Mouse (Mus musculus) splenic B cell, adult 2 months (primary cell): ENCODE results near the gene Sipa1l3.
A peak's percentile ranks its signal among the peaks of the same experiment; 100 is the strongest.

Source experiments
- DNase-seq: peaks from one replicate; pipeline ENCODE4 v3.0.0-alpha.2; 2011; ENCODE audit warnings: low read depth, low spot score
- H3K27me3 ChIP-seq: 2 replicates; pipeline ENCODE4 v1.6.1; 2012; ENCODE audit warnings: mild to moderate bottlenecking, low read length, moderate library complexity, mixed read lengths; ENCODE audit not compliant: control insufficient read depth, poor library complexity, insufficient read depth, severe bottlenecking
- H3K36me3 ChIP-seq: 2 replicates; pipeline ENCODE4 v1.6.1; 2012; ENCODE audit warnings: mild to moderate bottlenecking, low read length, moderate library complexity, mixed read lengths; ENCODE audit not compliant: control insufficient read depth, poor library complexity, insufficient read depth, severe bottlenecking

Sipa1l3 gene

GRCm38 (mm10) chr7:29518421-29519210 is at the start of gene Sipa1l3:
Sipa1l3 (minus strand) TSS chr7:29518641.
- peak; percentile 95 for DNase-seq
- H3K27me3 ChIP-seq = no peaks in the 10 kb centered on the region
- H3K36me3 ChIP-seq = no peaks in the 10 kb centered on the region

- no peaks in the 10 kb centered on the region for H3K36me3 ChIP-seq
- no peaks in the 10 kb centered on the region; the same call in 1 of the 2 replicates for H3K27me3 ChIP-seq
- no peak for DNase-seq
Observed at GRCm38 (mm10) chr7:29563006-29563405, 44.6 kb upstream of the Sipa1l3 start.

GRCm38 (mm10) chr7:29561046-29561445 is 42.6 kb upstream of the Sipa1l3 start:
- Histone ChIP-seq H3K36me3 (no peaks in the 10 kb centered on the region), H3K27me3 (no peaks in the 10 kb centered on the region; the same call in 1 of the 2 replicates)
- DNase-seq = no peak

- no peaks in the 10 kb centered on the region for H3K36me3 ChIP-seq
- peak; percentile 14 for DNase-seq
Observed at GRCm38 (mm10) chr7:29559290-29559689, 40.8 kb upstream of the Sipa1l3 start.

GRCm38 (mm10) chr7:29558744-29559143 is 40.3 kb upstream of the Sipa1l3 start:
- Histone ChIP-seq H3K36me3 (no peaks in the 10 kb centered on the region), H3K27me3 (no peaks in the 10 kb centered on the region)
- no peak for DNase-seq

More at GRCm38 (mm10) chr7:29559290-29559689, 40.8 kb upstream of the Sipa1l3 start:
- H3K27me3 ChIP-seq = no peaks in the 10 kb centered on the region

GRCm38 (mm10) chr7:29556283-29556682 is 37.8 kb upstream of the Sipa1l3 start:
- Histone ChIP-seq H3K27me3 (no peaks in the 10 kb centered on the region), H3K36me3 (no peaks in the 10 kb centered on the region)
- DNase-seq = no peak

- Histone ChIP-seq H3K27me3 (no peaks in the 10 kb centered on the region), H3K36me3 (no peaks in the 10 kb centered on the region)
- DNase-seq = no peak
Observed at GRCm38 (mm10) chr7:29555521-29555920, 37.1 kb upstream of the Sipa1l3 start.

- Histone ChIP-seq H3K27me3 (no peaks in the 10 kb centered on the region), H3K36me3 (no peaks in the 10 kb centered on the region)
- DNase-seq = no peak
Observed at GRCm38 (mm10) chr7:29555051-29555450, 36.6 kb upstream of the Sipa1l3 start.

GRCm38 (mm10) chr7:29550691-29551090 is 32.2 kb upstream of the Sipa1l3 start:
- no peak for DNase-seq
- H3K36me3 ChIP-seq = no peaks in the 10 kb centered on the region
- no peaks in the 10 kb centered on the region; the same call in 1 of the 2 replicates for H3K27me3 ChIP-seq

- Histone ChIP-seq H3K36me3 (no peaks in the 10 kb centered on the region), H3K27me3 (no peaks in the 10 kb centered on the region)
Observed at GRCm38 (mm10) chr7:29541608-29542007, 23.2 kb upstream of the Sipa1l3 start.

GRCm38 (mm10) chr7:29541186-29541585 is 22.7 kb upstream of the Sipa1l3 start:
- no peaks in the 10 kb centered on the region for H3K36me3 ChIP-seq
- no peaks in the 10 kb centered on the region for H3K27me3 ChIP-seq
- DNase-seq = no peak

More at GRCm38 (mm10) chr7:29541608-29542007, 23.2 kb upstream of the Sipa1l3 start:
- DNase-seq = no peak

GRCm38 (mm10) chr7:29540631-29541030 is 22.2 kb upstream of the Sipa1l3 start:
- H3K27me3 ChIP-seq = no peaks in the 10 kb centered on the region
- no peak for DNase-seq
- H3K36me3 ChIP-seq = no peaks in the 10 kb centered on the region

- Histone ChIP-seq H3K27me3 (no peaks in the 10 kb centered on the region), H3K36me3 (no peaks in the 10 kb centered on the region)
- DNase-seq = peak; percentile 72
Observed at GRCm38 (mm10) chr7:29523700-29524099, 5.3 kb upstream of the Sipa1l3 start.

- peak; percentile 85 for DNase-seq
- H3K36me3 ChIP-seq = no peaks in the 10 kb centered on the region
- no peaks in the 10 kb centered on the region for H3K27me3 ChIP-seq
Observed at GRCm38 (mm10) chr7:29521841-29522575, 3.6 kb upstream of the Sipa1l3 start.

GRCm38 (mm10) chr7:29521365-29521764 is 2.9 kb upstream of the Sipa1l3 start:
- Histone ChIP-seq H3K36me3 (no peaks in the 10 kb centered on the region), H3K27me3 (no peaks in the 10 kb centered on the region)
- no peak for DNase-seq
